9 mouse cellular contexts compared by ENCODE assay signal in genomic region chr11:101832001-101832400, GRCm38 (mm10). TPM values are rescaled to one million over a fixed set of nuclear protein-coding genes. Genes with fewer than 3 reads are reported as not detected.
DNase-seq lines count a peak whose midpoint lies in the region; ATAC-seq lines count a peak whose summit lies in the region.
"Had no signal": no experiment of that assay in that cellular context is flagged by ENCODE, and none has a peak within 500 bp of the region (broad histone marks: within the 10 kb centered on the region; RNA-seq: fewer than 3 reads in every experiment).

No protein-coding gene starts in this region.

- no peak overlapping the region for H3K4me3 ChIP-seq in midbrain, embryonic 10.5 days
- no peak overlapping the region for H3K4me3 ChIP-seq in midbrain, embryonic 15.5 days

- no peak for ATAC-seq in midbrain, embryonic 15.5 days (replicated peaks)
- no peak for ATAC-seq in monocyte, adult 5-6 weeks (replicated peaks; ENCODE audit: insufficient number of reproducible peaks, low FRiP score, low TSS enrichment, poor library complexity, severe bottlenecking)

- WGBS in midbrain, embryonic 10.5 days: 74% methylated on average over 7 of the region's 7 CpGs
- 43% methylated on average over 7 of the region's 7 CpGs for WGBS in midbrain, embryonic 15.5 days

- no peak for DNase-seq in midbrain, embryonic 10.5 days (ENCODE audit: low spot score)
- DNase-seq in heart, postnatal 25 days (ENCODE audit: low spot score): peak; percentile 16
- peak; percentile 36 to 46 for DNase-seq in layer of hippocampus, adult 8-10 months (ENCODE audit: low spot score in 2 of 2)
- DNase-seq in retina, embryonic 14.5 days (ENCODE audit: low spot score): peak; percentile 43
- DNase-seq in adrenal gland, postnatal 4 days (ENCODE audit: low spot score in 2 of 2): no peak
- DNase-seq in adrenal gland, adult 2 months: no peak

- no peak overlapping the region for H3K9ac ChIP-seq in midbrain, embryonic 15.5 days

- peak overlapping the region; percentile 58 for H3K27ac ChIP-seq in midbrain, embryonic 10.5 days (replicated peaks)
- no peak overlapping the region for H3K27ac ChIP-seq in midbrain, embryonic 15.5 days

- H3K9me3 ChIP-seq in midbrain, embryonic 10.5 days (replicated peaks): no peaks in the 10 kb centered on the region
- no peaks in the 10 kb centered on the region for H3K9me3 ChIP-seq in midbrain, embryonic 15.5 days

- H3K4me1 ChIP-seq in midbrain, embryonic 10.5 days: peaks cover 40% of the 10 kb centered on the region
- H3K4me1 ChIP-seq in midbrain, embryonic 15.5 days: peaks cover 11% of the 10 kb centered on the region

- H3K36me3 ChIP-seq in midbrain, embryonic 10.5 days: no peaks in the 10 kb centered on the region
- H3K36me3 ChIP-seq in midbrain, embryonic 15.5 days (replicated peaks): no peaks in the 10 kb centered on the region

- H3K4me2 ChIP-seq in midbrain, embryonic 15.5 days: no peak overlapping the region

- intact Hi-C loops in heart, postnatal 25 days (cut with DNase I): loop anchor here (5.0 kb wide), 1 partner anchor 60 kb away; the partner anchor contains the start of gene Meox1

- no peaks in the 10 kb centered on the region for H3K27me3 ChIP-seq in midbrain, embryonic 10.5 days (ENCODE audit: low read depth, poor library complexity, severe bottlenecking)
- H3K27me3 ChIP-seq in midbrain, embryonic 15.5 days (replicated peaks): no peaks in the 10 kb centered on the region

RNA-seq across cellular contexts. Expression of gene Etv4, which starts 46.8 kb away (rescaled TPM):
- 9.4 and 10.5 TPM in 2 replicates for polyA plus RNA-seq in midbrain, embryonic 10.5 days (2016; fragmentation: Nextera tagmentation; extraction: Ambion mirVana)
- polyA plus RNA-seq in midbrain, embryonic 15.5 days (2015; fragmentation: Nextera tagmentation; extraction: Ambion mirVana): 5.9 and 7.5 TPM in 2 replicates
- under 1 TPM; 0.26 to 0.53 TPM for total RNA-seq in heart, postnatal 25 days (2021)
- total RNA-seq in layer of hippocampus, adult 8-10 months (2022): 10 to 100 TPM in 3 of 4 experiments, 1 to 10 TPM in 1; 9.8 to 17.3 (median 12.6) TPM
- total RNA-seq in adrenal gland, postnatal 4 days (2021): 1 to 10 TPM; 6.5 to 9.9 TPM
- total RNA-seq in monocyte, adult 5-6 weeks (2017): not detected in 3 replicates
- total RNA-seq in adrenal gland, adult 2 months (2021): 1 to 10 TPM in 1 of 2 experiments, under 1 TPM in 1; 0.58 to 1.9 TPM
- 3.4 and 4.7 TPM in 2 replicates for polyA plus RNA-seq in adrenal gland, adult 2 months (2012; rRNA removed)
- total RNA-seq: hematopoietic stem cell, adult 5-6 weeks had no signal

Comparison
In these comparisons a context has a peak if more than half of its experiments do, and no peak if none do; other contexts are left out.
1. DNase-seq: peak in heart, postnatal 25 days (single experiment), layer of hippocampus, adult 8-10 months (2 of 2) and retina, embryonic 14.5 days (single experiment); none in midbrain, embryonic 10.5 days (single experiment), adrenal gland, postnatal 4 days (0 of 2) and adrenal gland, adult 2 months (single experiment).